Mouse (Mus musculus) hindbrain, embryonic 11.5 days (tissue): ENCODE data around the gene Olfr801. TPM values are rescaled to one million over a fixed set of nuclear protein-coding genes. Genes with fewer than 3 reads are reported as not detected.

ENCODE experiments used
- ATAC-seq: fragments of 200-750 bp; cut with Nextera tagmentation; 2 replicates; pipeline ENCODE4 v1.8.0; 2017; ENCODE audit warnings: mild to moderate bottlenecking, moderate TSS enrichment, moderate library complexity; ENCODE audit not compliant: low FRiP score
- DNase-seq: peaks from one replicate; pipeline ENCODE4 v3.0.0-alpha.2; 2015; ENCODE audit warnings: low spot score
- H3K27ac ChIP-seq: fragments of 300-500 bp; sonication (generic); 2 replicates; pipeline ENCODE4 v1.5.1; 2014; ENCODE audit warnings: mild to moderate bottlenecking, low read depth, low read length
- H3K27me3 ChIP-seq: fragments of 300-500 bp; sonication (generic); 2 replicates; pipeline ENCODE4 v1.6.1; 2014; ENCODE audit warnings: mild to moderate bottlenecking, low read length, moderate library complexity, mixed read lengths; ENCODE audit not compliant: control insufficient read depth, insufficient read depth
- H3K36me3 ChIP-seq: fragments of 300-500 bp; sonication (generic); 2 replicates; pipeline ENCODE4 v1.6.1; 2014; ENCODE audit warnings: mild to moderate bottlenecking, low read length, moderate library complexity, mixed read lengths; ENCODE audit not compliant: control insufficient read depth, insufficient read depth
- H3K4me1 ChIP-seq: fragments of 300-500 bp; sonication (generic); replicated peaks from 2 replicates; pipeline ENCODE4 v1.6.1; 2014; ENCODE audit warnings: low read length, mixed read lengths; ENCODE audit not compliant: control insufficient read depth, insufficient read depth
- H3K4me2 ChIP-seq: fragments of 300-500 bp; sonication (generic); replicated peaks from 2 replicates; pipeline ENCODE4 v1.6.1; 2014; ENCODE audit warnings: mild to moderate bottlenecking, low read depth, low read length
- H3K4me3 ChIP-seq: fragments of 300-500 bp; sonication (generic); 2 replicates; pipeline ENCODE4 v1.5.1; 2014; ENCODE audit warnings: low read depth, low read length
- H3K9ac ChIP-seq: fragments of 300-500 bp; sonication (generic); 2 replicates; pipeline ENCODE4 v1.6.1; 2014; ENCODE audit warnings: low read depth, low read length
- H3K9me3 ChIP-seq: fragments of 300-500 bp; sonication (generic); 2 replicates; pipeline ENCODE4 v1.6.1; 2016; ENCODE audit warnings: low read length; ENCODE audit not compliant: control insufficient read depth
- WGBS: fragments of 180-500 bp; shearing (Covaris S2); extraction: QIAGEN DNeasy Blood & Tissue Kit; methylation state at CpG from one replicate; pipeline ENCODE4 v1.1.7; 2014; 5-methylcytosine and 5-hydroxymethylcytosine counted together
- polyA plus RNA-seq: library from polyadenylated mRNA; unstranded; fragments of >200 nt; fragmentation: Nextera tagmentation; extraction: Ambion mirVana; gene quantifications from 2 replicates; pipeline ENCODE4 v1.2.1, GENCODE M21; 2014

Gene Olfr801
- polyA plus RNA-seq: not detected in 2 replicates

GRCm38 (mm10) chr10:129673765-129674164 is at the start of gene Olfr801:
Gene Olfr801 (minus strand): TSS chr10:129673865.
- Histone ChIP-seq H3K4me1 (no peaks in the 10 kb centered on the region), H3K4me2 (no peak within 1 kb of the TSS), H3K36me3 (no peaks in the 10 kb centered on the region), H3K4me3 (no peak within 1 kb of the TSS), H3K9ac (no peak within 1 kb of the TSS), H3K9me3 (no peaks in the 10 kb centered on the region), H3K27ac (no peak within 1 kb of the TSS), H3K27me3 (no peaks in the 10 kb centered on the region)
- ATAC-seq (no peak), DNase-seq (no peak)
- WGBS: 84% methylated on average over 1 of the region's 1 CpGs

DNA sequence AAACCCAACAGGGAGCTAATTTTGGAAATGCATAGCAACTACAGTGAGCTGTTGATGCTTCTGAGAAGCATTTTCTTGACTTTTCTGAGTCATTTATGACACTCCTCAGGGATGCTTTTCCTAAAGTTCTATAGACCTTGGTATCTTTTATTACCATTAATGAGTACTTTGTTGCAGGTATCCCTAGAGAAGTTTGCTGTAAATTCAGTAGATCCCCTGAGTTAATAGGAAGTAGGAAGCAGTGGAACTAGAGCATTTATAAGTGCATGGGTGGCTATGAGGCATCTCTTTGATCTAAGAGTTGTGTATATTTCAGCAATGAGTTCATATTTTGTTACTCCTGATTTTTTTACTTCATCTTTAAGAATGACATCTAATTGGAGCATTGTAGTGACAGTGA is 29.2 kb upstream of the Olfr801 start, which contains the start of gene Olfr804:
Olfr804 (plus strand) TSS at position 301 of the 400 bp plus-strand sequence.
- Histone ChIP-seq H3K9ac (no peak within 1 kb of the TSS), H3K4me1 (no peaks in the 10 kb centered on the region), H3K27me3 (no peaks in the 10 kb centered on the region), H3K36me3 (no peaks in the 10 kb centered on the region), H3K9me3 (no peaks in the 10 kb centered on the region), H3K4me3 (no peak within 1 kb of the TSS), H3K27ac (no peak within 1 kb of the TSS), H3K4me2 (no peak within 1 kb of the TSS)
- DNase-seq: no peak
- ATAC-seq: no peak

- Histone ChIP-seq H3K27me3 (no peaks in the 10 kb centered on the region), H3K4me3 (no peak within 1 kb of the TSS), H3K9me3 (no peaks in the 10 kb centered on the region), H3K36me3 (no peaks in the 10 kb centered on the region), H3K4me2 (no peak within 1 kb of the TSS), H3K9ac (no peak within 1 kb of the TSS), H3K4me1 (no peaks in the 10 kb centered on the region), H3K27ac (no peak within 1 kb of the TSS)
- no peak for ATAC-seq
- 81% methylated on average over 2 of the region's 2 CpGs for WGBS
- DNase-seq: no peak
Measured at GRCm38 (mm10) chr10:129694186-129694585, 20.5 kb upstream of the Olfr801 start, which contains the start of gene Olfr803. Gene Olfr803 (minus strand): TSS chr10:129694286.

GRCm38 (mm10) chr10:129688069-129688468 is 14.4 kb upstream of the Olfr801 start, which contains the start of gene Olfr802:
Gene Olfr802 (minus strand): TSS chr10:129688169.
- H3K4me3 ChIP-seq: no peak within 1 kb of the TSS
- H3K9me3 ChIP-seq: no peaks in the 10 kb centered on the region
- ATAC-seq (no peak), DNase-seq (no peak)
- no peak within 1 kb of the TSS for H3K9ac ChIP-seq
- WGBS: 68% methylated on average over 1 of the region's 1 CpGs
- no peaks in the 10 kb centered on the region for H3K4me1 ChIP-seq
- H3K27me3 ChIP-seq: no peaks in the 10 kb centered on the region
- H3K4me2 ChIP-seq: no peak within 1 kb of the TSS
- no peaks in the 10 kb centered on the region for H3K36me3 ChIP-seq
- no peak within 1 kb of the TSS for H3K27ac ChIP-seq

DNA sequence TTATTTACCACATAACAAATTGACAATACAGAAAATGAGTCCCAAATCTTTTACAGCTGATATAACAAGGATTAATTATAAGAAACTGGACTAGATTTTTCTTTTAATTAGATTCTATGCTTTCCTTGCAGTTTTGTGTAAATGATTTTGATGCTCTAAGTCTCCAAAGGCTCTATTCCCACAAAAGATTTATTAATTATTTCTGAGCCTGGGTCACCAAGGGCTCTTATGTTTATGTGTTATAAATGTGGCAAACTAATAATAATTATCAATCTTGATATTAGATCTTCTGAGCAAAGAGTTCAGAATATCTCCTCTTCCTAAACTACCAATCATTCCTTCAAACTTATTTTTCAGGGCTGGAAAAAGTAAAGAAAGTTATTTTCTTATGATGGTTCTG is 16.3 kb downstream of the Olfr801 start, which contains the start of gene Olfr800:
Olfr800 (plus strand) TSS at position 301 of the 400 bp plus-strand sequence.
- Histone ChIP-seq H3K27ac (no peak within 1 kb of the TSS), H3K4me1 (no peaks in the 10 kb centered on the region), H3K4me2 (no peak within 1 kb of the TSS), H3K36me3 (no peaks in the 10 kb centered on the region), H3K9ac (no peak within 1 kb of the TSS), H3K27me3 (no peaks in the 10 kb centered on the region), H3K9me3 (no peaks in the 10 kb centered on the region), H3K4me3 (no peak within 1 kb of the TSS)
- ATAC-seq (no peak), DNase-seq (no peak)

- no peak overlapping the region for H3K4me2 ChIP-seq
- no peak overlapping the region for H3K9ac ChIP-seq
- no peaks in the 10 kb centered on the region for H3K4me1 ChIP-seq
- DNase-seq: no peak
- 85% methylated on average over 1 of the region's 1 CpGs for WGBS
- H3K36me3 ChIP-seq: no peaks in the 10 kb centered on the region
- H3K27me3 ChIP-seq: no peaks in the 10 kb centered on the region
- no peak overlapping the region for H3K4me3 ChIP-seq
- no peak overlapping the region for H3K27ac ChIP-seq
- ATAC-seq: no peak
- no peaks in the 10 kb centered on the region for H3K9me3 ChIP-seq
Measured at GRCm38 (mm10) chr10:129651763-129652162, 21.9 kb downstream of the Olfr801 start.

- Histone ChIP-seq H3K36me3 (no peaks in the 10 kb centered on the region), H3K27ac (no peak within 1 kb of the TSS), H3K4me3 (no peak within 1 kb of the TSS), H3K9ac (no peak within 1 kb of the TSS), H3K27me3 (no peaks in the 10 kb centered on the region), H3K4me1 (no peaks in the 10 kb centered on the region), H3K9me3 (no peaks in the 10 kb centered on the region), H3K4me2 (no peak within 1 kb of the TSS)
- DNase-seq (no peak), ATAC-seq (no peak)
- 36% methylated on average over 1 of the region's 1 CpGs for WGBS
Measured at GRCm38 (mm10) chr10:129637184-129637583, 36.5 kb downstream of the Olfr801 start, which contains the start of gene Olfr799. Gene Olfr799 (plus strand): TSS chr10:129637484.

DNA sequence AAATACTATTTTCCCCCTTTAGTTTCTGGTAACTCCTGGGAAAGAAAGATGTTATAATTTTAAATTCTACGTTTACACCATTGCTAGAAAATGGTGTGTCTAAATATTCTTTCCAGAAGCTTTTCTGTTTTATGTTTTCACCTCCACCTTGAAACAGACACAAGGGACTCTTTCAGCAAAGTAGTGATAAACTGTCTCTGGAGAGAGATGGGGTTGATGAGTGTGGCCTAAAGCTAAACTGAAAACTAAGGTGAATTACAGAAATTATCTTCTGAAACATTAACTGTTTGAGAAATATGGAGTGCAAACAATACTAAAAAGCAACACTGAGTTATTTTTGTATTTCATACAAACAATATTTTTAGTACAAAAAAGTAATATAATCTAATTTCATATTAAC is 45.8 kb downstream of the Olfr801 start, which contains the start of gene Olfr798:
Olfr798 (minus strand) TSS at position 101 of the 400 bp plus-strand sequence.
- Histone ChIP-seq H3K9ac (no peak within 1 kb of the TSS), H3K9me3 (no peaks in the 10 kb centered on the region), H3K4me2 (no peak within 1 kb of the TSS), H3K27ac (no peak within 1 kb of the TSS), H3K36me3 (no peaks in the 10 kb centered on the region), H3K4me1 (no peaks in the 10 kb centered on the region), H3K4me3 (no peak within 1 kb of the TSS), H3K27me3 (no peaks in the 10 kb centered on the region)
- WGBS: 85% methylated on average over 1 of the region's 1 CpGs
- DNase-seq (no peak), ATAC-seq (no peak)

DNA sequence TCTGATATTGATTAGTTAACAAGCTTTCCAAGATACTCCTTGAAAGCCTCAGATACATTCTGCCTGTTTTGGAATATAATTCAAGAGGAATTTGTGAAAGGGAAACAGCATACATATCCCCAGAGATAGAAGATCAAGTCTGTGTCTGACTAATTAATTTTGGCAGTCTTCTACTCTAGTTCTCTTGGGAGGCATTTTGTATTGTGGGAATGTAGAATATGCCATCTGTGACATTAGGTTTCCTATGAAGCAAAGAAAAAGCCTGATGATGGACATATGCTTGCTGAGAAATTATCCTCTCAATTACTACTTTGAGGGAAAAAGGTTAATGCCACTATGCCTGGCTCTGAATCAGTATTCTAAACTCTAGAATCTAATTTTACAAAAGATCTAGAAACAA is 50.4 kb downstream of the Olfr801 start:
- Histone ChIP-seq H3K9ac (no peak overlapping the region), H3K4me3 (no peak overlapping the region), H3K27ac (no peak overlapping the region), H3K27me3 (no peaks in the 10 kb centered on the region), H3K9me3 (no peaks in the 10 kb centered on the region), H3K4me1 (no peaks in the 10 kb centered on the region), H3K36me3 (no peaks in the 10 kb centered on the region), H3K4me2 (no peak overlapping the region)
- no peak for DNase-seq
- ATAC-seq: no peak
